Mouse (Mus musculus): ENCODE data around the gene Ins2.

The Ins2 gene

Small RNA genes within 50 kb of the gene (microRNA-seq; reads per million reads assigned to microRNA genes)
- 13.3 to 26.2 reads per million in 2 experiments for gene Mir483
